Mouse (Mus musculus) myocyte (in vitro differentiated cells): ENCODE results near the gene Aifm1.

Experiments used
- POLR2A ChIP-seq: IDR thresholded peaks from one replicate; pipeline ENCODE4 v1.6.1; 2011; ENCODE audit warnings: low read depth, mild to moderate bottlenecking, control low read depth, moderate library complexity; ENCODE audit not compliant: insufficient read length
- TCF12 ChIP-seq: IDR thresholded peaks from one replicate; pipeline ENCODE4 v1.6.1; 2011; ENCODE audit warnings: mild to moderate bottlenecking, control low read depth; ENCODE audit not compliant: poor library complexity, insufficient read depth, severe bottlenecking
- USF1 ChIP-seq: IDR thresholded peaks from one replicate; pipeline ENCODE4 v1.6.1; 2011; ENCODE audit warnings: low read depth, mild to moderate bottlenecking, control low read depth, moderate library complexity

- TF ChIP-seq USF1 (no peak), POLR2A (no peak), TCF12 (no peak)
Observed at GRCm38 (mm10) chrX:48433527-48433899, 79.8 kb downstream of the Aifm1 start.
